Mouse (Mus musculus) liver, embryonic 12.5 days (tissue): ENCODE results near the gene Mrpl39. TPM values are rescaled to one million over a fixed set of nuclear protein-coding genes. Genes with fewer than 3 reads are reported as not detected.

ENCODE experiments used
- microRNA counts: library from miRNA; unstranded; fragments of <30 nt; microRNA quantifications from one replicate; lab custom pipeline; 2017
- microRNA-seq: library from miRNA; unstranded; fragments of <30 nt; microRNA quantifications from one replicate; pipeline ENCODE4, GENCODE M21; 2017
- polyA plus RNA-seq: library from polyadenylated mRNA; unstranded; fragments of >200 nt; fragmentation: Nextera tagmentation; extraction: Ambion mirVana; gene quantifications from 2 replicates; pipeline ENCODE4 v1.2.1, GENCODE M21; 2016

Mrpl39 gene
- polyA plus RNA-seq, 1 experiment from 2014 or later, result 33.3 TPM

MicroRNA genes within 50 kb of the gene (microRNA counts, 519-probe panel; counts per million panel counts)
- microRNA mmu-miR-155 (lab: Ali Mortazavi, UCI), result 582 counts per million, percentile 70 among the panel's probes with 10 or more counts

Small RNAs within 50 kb of the gene (microRNA-seq; reads per million reads assigned to microRNA genes)
- 285 reads per million, percentile 60 among the genes with 10 or more reads in this experiment for gene Mir155

Other genes with a start within 250 kb of the Mrpl39 start
- not detected in 2 replicates for gene A730009L09Rik, start 220.6 kb downstream of the Mrpl39 start, polyA plus RNA-seq
- 0.92 and 1.1 TPM in 2 replicates for gene Jam2, start 38.4 kb upstream of the Mrpl39 start, polyA plus RNA-seq
- 26.0 and 26.2 TPM in 2 replicates for gene Gabpa, start 99.2 kb upstream of the Mrpl39 start, polyA plus RNA-seq
- 548 and 558 TPM in 2 replicates for gene Atp5j, start 99.9 kb upstream of the Mrpl39 start, polyA plus RNA-seq